Mouse (Mus musculus): ENCODE measurements around the gene Ubl7. TPM values are rescaled to one million over a fixed set of nuclear protein-coding genes. Genes with fewer than 3 reads are reported as not detected.

Gene Ubl7
- 19.2 and 35.9 TPM in 2 replicates for polyA plus RNA-seq (2011; ENCODE audit: insufficient read depth, insufficient read length, low replicate concordance, missing spikeins)

GRCm38 (mm10) chr9:57910254-57911160 is at the start of gene Ubl7:
TSS of gene Ubl7 (plus strand) at chr9:57910979.
- WGBS: 2% methylated on average over 47 of the region's 47 CpGs
- peak within 1 kb of the TSS; percentile 84 for H3K4me3 ChIP-seq (replicated peaks; ENCODE audit: control insufficient read depth, low read depth, low read length)
- peak; percentile 79 for TF ChIP-seq POLR2A (IDR thresholded peaks at IDR 0.05; ENCODE audit: borderline replicate concordance, control insufficient read depth, low read depth, low read length)
- no peak for TF ChIP-seq CTCF (IDR thresholded peaks at IDR 0.05; ENCODE audit: control insufficient read depth, insufficient read depth, low read length)

GRCm38 (mm10) chr9:57861951-57862471 is 48.8 kb upstream of the Ubl7 start:
- TF ChIP-seq CTCF (IDR thresholded peaks at IDR 0.05; ENCODE audit: control insufficient read depth, insufficient read depth, low read length) (peak; percentile 65), POLR2A (IDR thresholded peaks at IDR 0.05; ENCODE audit: borderline replicate concordance, control insufficient read depth, low read depth, low read length) (no peak)
- no peak overlapping the region for H3K27ac ChIP-seq (ENCODE audit: control insufficient read depth, insufficient read depth, low read depth, low read length, poor library complexity)
- WGBS: 40% methylated on average over 9 of the region's 9 CpGs
- no peaks in the 10 kb centered on the region; the same call in 1 of the 2 replicates for H3K4me1 ChIP-seq (ENCODE audit: control insufficient read depth, insufficient read depth, low read length)
- no peak overlapping the region for H3K4me3 ChIP-seq (replicated peaks; ENCODE audit: control insufficient read depth, low read depth, low read length)

More at GRCm38 (mm10) chr9:57910254-57911160, at the start of gene Ubl7:
- H3K4me1 ChIP-seq (ENCODE audit: control insufficient read depth, insufficient read depth, low read length): no peaks in the 10 kb centered on the region; the same call in 1 of the 2 replicates
- H3K27ac ChIP-seq (ENCODE audit: control insufficient read depth, insufficient read depth, low read depth, low read length, poor library complexity): peak within 1 kb of the TSS; percentile 64

- Histone ChIP-seq H3K4me3 (replicated peaks; ENCODE audit: control insufficient read depth, low read depth, low read length) (no peak overlapping the region), H3K27ac (ENCODE audit: control insufficient read depth, insufficient read depth, low read depth, low read length, poor library complexity) (no peak overlapping the region), H3K4me1 (ENCODE audit: control insufficient read depth, insufficient read depth, low read length) (no peaks in the 10 kb centered on the region; the same call in 1 of the 2 replicates)
- TF ChIP-seq POLR2A (IDR thresholded peaks at IDR 0.05; ENCODE audit: borderline replicate concordance, control insufficient read depth, low read depth, low read length) (no peak), CTCF (IDR thresholded peaks at IDR 0.05; ENCODE audit: control insufficient read depth, insufficient read depth, low read length) (no peak)
These were observed 46.4 kb upstream of the Ubl7 start for GRCm38 (mm10) chr9:57864336-57864735.

GRCm38 (mm10) chr9:57866530-57866929 is 44.2 kb upstream of the Ubl7 start:
- Histone ChIP-seq H3K27ac (ENCODE audit: control insufficient read depth, insufficient read depth, low read depth, low read length, poor library complexity) (no peak overlapping the region), H3K4me1 (ENCODE audit: control insufficient read depth, insufficient read depth, low read length) (no peaks in the 10 kb centered on the region; the same call in 1 of the 2 replicates), H3K4me3 (replicated peaks; ENCODE audit: control insufficient read depth, low read depth, low read length) (no peak overlapping the region)
- WGBS: 58% methylated on average over 7 of the region's 7 CpGs
- no peak for TF ChIP-seq POLR2A (IDR thresholded peaks at IDR 0.05; ENCODE audit: borderline replicate concordance, control insufficient read depth, low read depth, low read length)

GRCm38 (mm10) chr9:57867236-57867635 is 43.5 kb upstream of the Ubl7 start:
- Histone ChIP-seq H3K4me1 (ENCODE audit: control insufficient read depth, insufficient read depth, low read length) (no peaks in the 10 kb centered on the region; the same call in 1 of the 2 replicates), H3K4me3 (replicated peaks; ENCODE audit: control insufficient read depth, low read depth, low read length) (no peak overlapping the region), H3K27ac (ENCODE audit: control insufficient read depth, insufficient read depth, low read depth, low read length, poor library complexity) (no peak overlapping the region)
- 89% methylated on average over 4 of the region's 4 CpGs for WGBS
- TF ChIP-seq POLR2A (IDR thresholded peaks at IDR 0.05; ENCODE audit: borderline replicate concordance, control insufficient read depth, low read depth, low read length): no peak
- TF ChIP-seq CTCF (IDR thresholded peaks at IDR 0.05; ENCODE audit: control insufficient read depth, insufficient read depth, low read length): no peak

GRCm38 (mm10) chr9:57867880-57868279 is 42.9 kb upstream of the Ubl7 start:
- WGBS: 88% methylated on average over 5 of the region's 5 CpGs

GRCm38 (mm10) chr9:57868767-57869166 is 42.0 kb upstream of the Ubl7 start:
- no peak overlapping the region for H3K27ac ChIP-seq (ENCODE audit: control insufficient read depth, insufficient read depth, low read depth, low read length, poor library complexity)
- TF ChIP-seq CTCF (IDR thresholded peaks at IDR 0.05; ENCODE audit: control insufficient read depth, insufficient read depth, low read length) (no peak), POLR2A (IDR thresholded peaks at IDR 0.05; ENCODE audit: borderline replicate concordance, control insufficient read depth, low read depth, low read length) (no peak)
- H3K4me1 ChIP-seq (ENCODE audit: control insufficient read depth, insufficient read depth, low read length): no peaks in the 10 kb centered on the region; the same call in 1 of the 2 replicates
- no peak overlapping the region for H3K4me3 ChIP-seq (replicated peaks; ENCODE audit: control insufficient read depth, low read depth, low read length)
- WGBS: 88% methylated on average over 6 of the region's 6 CpGs

More at GRCm38 (mm10) chr9:57867880-57868279, 42.9 kb upstream of the Ubl7 start:
- no peak overlapping the region for H3K4me3 ChIP-seq (replicated peaks; ENCODE audit: control insufficient read depth, low read depth, low read length)
- TF ChIP-seq CTCF (IDR thresholded peaks at IDR 0.05; ENCODE audit: control insufficient read depth, insufficient read depth, low read length) (no peak), POLR2A (IDR thresholded peaks at IDR 0.05; ENCODE audit: borderline replicate concordance, control insufficient read depth, low read depth, low read length) (no peak)
- H3K27ac ChIP-seq (ENCODE audit: control insufficient read depth, insufficient read depth, low read depth, low read length, poor library complexity): no peak overlapping the region
- no peaks in the 10 kb centered on the region; the same call in 1 of the 2 replicates for H3K4me1 ChIP-seq (ENCODE audit: control insufficient read depth, insufficient read depth, low read length)

- H3K27ac ChIP-seq (ENCODE audit: control insufficient read depth, insufficient read depth, low read depth, low read length, poor library complexity): no peak overlapping the region
- WGBS: 44% methylated on average over 2 of the region's 2 CpGs
- no peak overlapping the region for H3K4me3 ChIP-seq (replicated peaks; ENCODE audit: control insufficient read depth, low read depth, low read length)
- no peaks in the 10 kb centered on the region; the same call in 1 of the 2 replicates for H3K4me1 ChIP-seq (ENCODE audit: control insufficient read depth, insufficient read depth, low read length)
- no peak for TF ChIP-seq CTCF (IDR thresholded peaks at IDR 0.05; ENCODE audit: control insufficient read depth, insufficient read depth, low read length)
- TF ChIP-seq POLR2A (IDR thresholded peaks at IDR 0.05; ENCODE audit: borderline replicate concordance, control insufficient read depth, low read depth, low read length): no peak
These were observed 40.4 kb upstream of the Ubl7 start for GRCm38 (mm10) chr9:57870273-57870816.
